Mouse (Mus musculus) CD4-positive, CD25-positive, alpha-beta regulatory T cell, adult 2 months (primary cell): Measurements from ENCODE around the gene Gm21936.
"Not testable (repeated sequence)": the region's sequence is repeated elsewhere in the genome, so short reads cannot be mapped to it uniquely, and the experiment has no call there.

Source experiments
- DNase-seq: peaks from one replicate; pipeline ENCODE4 v3.0.0-alpha.2; 2012; ENCODE audit warnings: low read depth, low spot score

Gm21936 gene

DNA sequence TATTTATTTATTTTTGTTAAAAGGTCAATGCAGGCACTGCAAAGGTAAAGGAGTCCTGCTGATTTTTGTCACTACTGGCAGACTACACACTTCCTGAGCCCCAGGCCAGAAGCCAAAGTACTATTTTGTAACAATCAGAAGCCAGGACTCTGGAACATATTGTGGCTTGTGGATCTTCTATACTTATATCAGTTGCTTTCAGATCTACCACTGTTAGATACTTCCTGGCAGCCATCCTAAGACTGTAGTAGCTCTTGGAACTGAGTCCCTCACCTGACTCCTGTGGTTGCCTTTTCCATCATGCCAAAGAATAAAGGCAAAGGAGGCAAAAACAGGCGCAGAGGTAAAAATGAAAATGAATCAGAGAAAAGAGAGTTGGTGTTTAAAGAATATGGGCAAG is at the start of gene Gm21936:
Gm21936 (plus strand) TSS at position 301 of the 400 bp plus-strand sequence.
- DNase-seq = not testable (repeated sequence)

DNA sequence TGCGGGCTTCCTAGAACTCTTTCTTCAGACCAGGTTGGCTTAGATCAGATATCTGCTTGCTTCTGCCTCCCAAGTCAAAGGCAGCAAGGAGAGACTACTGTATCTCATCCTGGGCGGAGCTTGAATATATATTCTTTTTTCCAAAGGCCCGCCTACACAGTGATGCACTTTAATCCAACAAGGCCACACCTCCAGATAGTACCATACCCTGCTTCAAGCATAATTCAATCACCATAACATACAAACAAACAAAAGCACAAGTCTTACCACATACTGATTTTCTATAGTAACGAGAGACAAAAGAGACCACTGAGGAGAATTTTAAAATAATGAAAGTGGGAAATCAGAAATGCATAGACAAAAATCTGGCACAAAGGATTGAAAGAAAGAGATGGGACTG is 19.7 kb upstream of the Gm21936 start, which contains the start of gene Gm21319:
Gm21319 (minus strand) TSS at position 101 of the 400 bp plus-strand sequence.
- DNase-seq = not testable (repeated sequence)

DNA sequence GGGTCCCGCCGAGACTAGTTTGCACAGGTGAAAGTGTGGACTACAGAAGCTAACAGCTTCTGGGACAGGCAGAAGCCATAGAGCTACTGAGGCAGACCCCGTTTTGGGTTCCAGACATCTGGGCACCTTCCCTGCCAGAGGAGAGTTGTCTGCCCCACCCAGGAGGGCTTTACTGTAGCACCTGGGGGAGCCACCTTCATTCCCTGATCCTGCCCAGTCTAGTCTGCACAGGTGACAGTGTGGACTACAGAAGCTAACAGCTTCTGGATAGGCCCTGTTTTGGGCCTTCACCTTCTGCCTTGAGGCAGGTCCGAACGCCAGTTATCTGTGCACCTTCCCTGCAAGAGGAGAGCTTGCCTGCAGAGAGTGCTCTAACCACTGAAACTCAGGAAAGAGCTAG is 2.7 kb downstream of the Gm21936 start:
- DNase-seq = not testable (repeated sequence)

DNA sequence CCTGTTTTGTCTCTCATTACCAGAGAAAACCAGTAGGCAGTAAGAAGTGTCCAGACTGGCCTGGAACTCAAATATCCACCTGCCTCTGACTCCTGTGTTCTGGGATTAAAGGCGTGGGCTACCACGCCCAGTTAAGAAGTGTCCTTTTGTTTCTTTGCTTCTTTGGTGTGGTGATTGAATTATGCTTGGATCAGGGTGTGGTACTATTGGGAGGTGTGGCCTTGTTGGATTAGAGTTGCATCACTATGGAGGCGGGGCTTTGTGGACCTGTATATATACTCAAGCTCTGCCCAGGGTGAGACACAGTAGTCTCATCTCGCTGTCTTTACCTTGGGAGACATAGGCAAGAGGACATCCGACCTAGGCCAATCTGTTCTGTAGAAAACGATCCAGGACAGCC is 21.0 kb downstream of the Gm21936 start, which contains the start of gene BB287469:
BB287469 (plus strand) TSS at position 301 of the 400 bp plus-strand sequence.
- DNase-seq = not testable (repeated sequence)

DNA sequence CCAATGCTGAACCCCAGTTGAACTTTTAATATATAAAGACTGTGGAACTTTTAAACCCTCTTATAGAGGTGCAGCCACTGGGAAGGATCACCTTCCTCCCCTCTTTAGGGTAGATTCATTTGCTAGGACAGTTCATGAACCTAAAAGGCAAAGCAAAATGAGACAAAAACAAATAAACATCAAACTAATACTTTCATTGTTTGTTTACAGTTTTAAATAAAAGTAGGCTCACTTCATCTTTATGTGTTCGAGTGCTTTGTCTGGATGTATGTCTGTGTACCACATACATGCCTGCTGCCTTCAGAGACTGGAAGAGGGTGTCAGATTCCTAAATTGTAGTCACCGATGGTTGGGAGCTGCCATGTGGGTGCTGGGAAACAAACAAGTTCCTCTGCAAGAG is 46.9 kb downstream of the Gm21936 start, which contains the start of gene Gm2001:
Gm2001 (minus strand) TSS at position 101 of the 400 bp plus-strand sequence.
- DNase-seq = not testable (repeated sequence)
